Comparison of ENCODE assay signal across 24 mouse cellular contexts in genomic region chr14:57705075-57705474, GRCm38 (mm10). TPM values are rescaled to one million over a fixed set of nuclear protein-coding genes. Genes with fewer than 3 reads are reported as not detected.
"Had no signal": no experiment of that assay in that cellular context is flagged by ENCODE, and none has a peak within 500 bp of the region (broad histone marks: within the 10 kb centered on the region; RNA-seq: fewer than 3 reads in every experiment).

No protein-coding gene starts in this region.

- H3K9ac ChIP-seq: liver, embryonic 13.5 days; liver, embryonic 15.5 days; liver, postnatal 0 days; lung, embryonic 15.5 days; midbrain, embryonic 13.5 days; midbrain, embryonic 15.5 days; neural tube, embryonic 12.5 days; stomach, embryonic 15.5 days had no signal

- H3K36me3 ChIP-seq: midbrain, embryonic 15.5 days had no signal

- H3K27ac ChIP-seq: liver, embryonic 13.5 days; liver, embryonic 15.5 days; lung, embryonic 15.5 days; macrophage; midbrain, embryonic 13.5 days; midbrain, embryonic 15.5 days; neural tube, embryonic 12.5 days; stomach, embryonic 15.5 days; stomach, postnatal 0 days had no signal

- H3K27me3 ChIP-seq: liver, embryonic 13.5 days; liver, embryonic 15.5 days; lung, embryonic 15.5 days; midbrain, embryonic 13.5 days; midbrain, embryonic 15.5 days; neural tube, embryonic 12.5 days; stomach, embryonic 15.5 days had no signal

- DNase-seq: liver, embryonic 13.5 days; liver, postnatal 0 days; lung, postnatal 14 days; right cerebral cortex, postnatal 14 days; thymus, adult 2 months; thymus, postnatal 25 days; thymus, postnatal 4 days had no signal

- H3K4me3 ChIP-seq: liver, embryonic 13.5 days; liver, embryonic 15.5 days; lung, embryonic 15.5 days; megakaryocyte, embryonic 14.5 days; midbrain, embryonic 13.5 days; midbrain, embryonic 15.5 days; neural tube, embryonic 12.5 days; stomach, embryonic 15.5 days had no signal

RNA-seq across cellular contexts. Expression of gene Gm49361, which starts 40.8 kb away (rescaled TPM):
- total RNA-seq: megakaryocyte progenitor cell, adult 5-6 weeks; midbrain, postnatal 0 days; monocyte, adult 5-6 weeks; neutrophil, adult 5-6 weeks had no signal
- polyA plus RNA-seq: liver, embryonic 13.5 days; liver, embryonic 15.5 days; liver, postnatal 0 days; lung, embryonic 15.5 days; macrophage; midbrain, embryonic 11.5 days; midbrain, embryonic 13.5 days; midbrain, embryonic 15.5 days; midbrain, postnatal 0 days; neural tube, embryonic 12.5 days; neural tube, embryonic 14.5 days; spleen, adult 2 months; stomach, embryonic 15.5 days; stomach, postnatal 0 days; thymus, adult 2 months; urinary bladder, adult 2 months had no signal
